8 mouse cellular contexts compared by ENCODE assay signal in genomic region chr7:98177071-98177485, GRCm38 (mm10). TPM values are rescaled to one million over a fixed set of nuclear protein-coding genes. Genes with fewer than 3 reads are reported as not detected.
DNase-seq lines count a peak whose midpoint lies in the region; ATAC-seq and TF ChIP-seq lines count a peak whose summit lies in the region.

No protein-coding gene starts in this region.

- no peak for ATAC-seq in intestine, postnatal 0 days
- ATAC-seq in neural tube, embryonic 15.5 days (ENCODE audit: low FRiP score) = peak; percentile 1; the same call in 1 of the 2 replicates
- ATAC-seq in granulocyte monocyte progenitor cell, adult 5-6 weeks (replicated peaks; ENCODE audit: poor library complexity, severe bottlenecking) = no peak
- ATAC-seq in activated CD4-positive, CD25-positive, alpha-beta regulatory T cell, adult 4 months = no peak

- peak overlapping the region; percentile 85 for H3K4me3 ChIP-seq in erythroblast, embryonic 14.5 days (replicated peaks)
- peak overlapping the region; percentile 81; the same call in 1 of the 2 replicates for H3K4me3 ChIP-seq in intestine, postnatal 0 days (ENCODE audit: low read depth, low read length)
- H3K4me3 ChIP-seq in neural tube, embryonic 15.5 days (replicated peaks) = peak overlapping the region; percentile 96

- TF ChIP-seq CTCF in intestine, postnatal 0 days (IDR thresholded peaks at IDR 0.05; ENCODE audit: low read depth) = no peak

- peaks cover 77% of the 10 kb centered on the region for H3K4me1 ChIP-seq in erythroblast, embryonic 14.5 days (ENCODE audit: control insufficient read depth)
- H3K4me1 ChIP-seq in intestine, postnatal 0 days (replicated peaks; ENCODE audit: control insufficient read depth, insufficient read depth, low read length) = peaks cover 7% of the 10 kb centered on the region; the same call in 1 of the 2 replicates
- H3K4me1 ChIP-seq in neural tube, embryonic 15.5 days = peaks cover 38% of the 10 kb centered on the region

- WGBS in intestine, postnatal 0 days = 26% methylated on average over 2 of the region's 2 CpGs
- 58% methylated on average over 2 of the region's 2 CpGs for WGBS in neural tube, embryonic 15.5 days

- peak; percentile 10 for DNase-seq in kidney, postnatal 10 days
- no peak for DNase-seq in kidney, adult 9 months
- DNase-seq in gastrocnemius, postnatal 25 days = no peak

- peak overlapping the region; percentile 81 for H3K4me2 ChIP-seq in intestine, postnatal 0 days (replicated peaks; ENCODE audit: low read depth)
- peak overlapping the region; percentile 74 for H3K4me2 ChIP-seq in neural tube, embryonic 15.5 days

- H3K36me3 ChIP-seq in erythroblast, embryonic 14.5 days (ENCODE audit: control insufficient read depth) = peaks cover 41% of the 10 kb centered on the region
- H3K36me3 ChIP-seq in intestine, postnatal 0 days (ENCODE audit: control insufficient read depth, insufficient read depth) = no peaks in the 10 kb centered on the region
- no peaks in the 10 kb centered on the region for H3K36me3 ChIP-seq in neural tube, embryonic 15.5 days

- no peak overlapping the region for H3K27ac ChIP-seq in intestine, postnatal 0 days (ENCODE audit: low read depth, low read length)
- H3K27ac ChIP-seq in neural tube, embryonic 15.5 days (replicated peaks) = no peak overlapping the region

- H3K9me3 ChIP-seq in erythroblast, embryonic 14.5 days (ENCODE audit: control insufficient read depth, low read length) = no peaks in the 10 kb centered on the region
- H3K9me3 ChIP-seq in intestine, postnatal 0 days (ENCODE audit: control insufficient read depth) = no peaks in the 10 kb centered on the region
- H3K9me3 ChIP-seq in neural tube, embryonic 15.5 days (replicated peaks) = no peaks in the 10 kb centered on the region

- 0 out of 2 replicates have a peak overlapping the region, but pooled peaks have one; percentile 59 for H3K9ac ChIP-seq in intestine, postnatal 0 days (ENCODE audit: low read depth, low read length)
- H3K9ac ChIP-seq in neural tube, embryonic 15.5 days (replicated peaks) = peak overlapping the region; percentile 89

- H3K27me3 ChIP-seq in erythroblast, embryonic 14.5 days (ENCODE audit: control insufficient read depth) = no peaks in the 10 kb centered on the region
- H3K27me3 ChIP-seq in intestine, postnatal 0 days (replicated peaks; ENCODE audit: control insufficient read depth, insufficient read depth, low read length) = no peaks in the 10 kb centered on the region
- H3K27me3 ChIP-seq in neural tube, embryonic 15.5 days (replicated peaks) = no peaks in the 10 kb centered on the region

RNA-seq across cellular contexts. Expression of gene Capn5, which starts 1.0 kb away (rescaled TPM):
- 6.8 and 7.1 TPM in 2 replicates for polyA plus RNA-seq in erythroblast, embryonic 14.5 days (2012)
- 3.3 and 3.4 TPM in 2 replicates for polyA plus RNA-seq in intestine, postnatal 0 days (2015; fragmentation: Nextera tagmentation; extraction: Ambion mirVana)
- 23.6 and 29.4 TPM in 2 replicates for polyA plus RNA-seq in neural tube, embryonic 15.5 days (2015; fragmentation: Nextera tagmentation; extraction: Ambion mirVana)
- total RNA-seq in granulocyte monocyte progenitor cell, adult 5-6 weeks (2014; fragmentation: Nextera tagmentation) = 3.2 and 5.2 TPM in 2 replicates
- 1.2 and 1.3 TPM in 2 replicates for total RNA-seq in granulocyte monocyte progenitor cell, adult 5-6 weeks (2017)
- polyA plus RNA-seq in activated CD4-positive, CD25-positive, alpha-beta regulatory T cell, adult 4 months (2017; shearing (Covaris generic)) = 1 to 10 TPM in 1 of 2 experiments, under 1 TPM in 1; 0.79 to 2.1 TPM
- total RNA-seq in gastrocnemius, postnatal 25 days (2021) = 1 to 10 TPM; 1.6 to 2.4 TPM

RNA-seq across cellular contexts. Expression of gene B3gnt6, which starts 22.2 kb away (rescaled TPM):
- 0.02 TPM in 1 of 2 replicates, not detected in the other for polyA plus RNA-seq in erythroblast, embryonic 14.5 days (2012)
- polyA plus RNA-seq in intestine, postnatal 0 days (2015; fragmentation: Nextera tagmentation; extraction: Ambion mirVana) = 0.08 and 0.21 TPM in 2 replicates
- 0.49 and 0.77 TPM in 2 replicates for polyA plus RNA-seq in neural tube, embryonic 15.5 days (2015; fragmentation: Nextera tagmentation; extraction: Ambion mirVana)
- 0.58 TPM in 1 of 2 replicates, not detected in the other for total RNA-seq in granulocyte monocyte progenitor cell, adult 5-6 weeks (2014; fragmentation: Nextera tagmentation)
- total RNA-seq in granulocyte monocyte progenitor cell, adult 5-6 weeks (2017) = not detected in 2 replicates
- polyA plus RNA-seq in activated CD4-positive, CD25-positive, alpha-beta regulatory T cell, adult 4 months (2017; shearing (Covaris generic)) = not detected
- not detected for total RNA-seq in gastrocnemius, postnatal 25 days (2021)

RNA-seq across cellular contexts. Expression of gene Omp, which starts 31.8 kb away (rescaled TPM):
- 0.37 and 0.42 TPM in 2 replicates for polyA plus RNA-seq in erythroblast, embryonic 14.5 days (2012)
- polyA plus RNA-seq in intestine, postnatal 0 days (2015; fragmentation: Nextera tagmentation; extraction: Ambion mirVana) = 0.10 and 0.26 TPM in 2 replicates
- polyA plus RNA-seq in neural tube, embryonic 15.5 days (2015; fragmentation: Nextera tagmentation; extraction: Ambion mirVana) = 0.81 and 0.91 TPM in 2 replicates
- 0.32 and 0.64 TPM in 2 replicates for total RNA-seq in granulocyte monocyte progenitor cell, adult 5-6 weeks (2014; fragmentation: Nextera tagmentation)
- total RNA-seq in granulocyte monocyte progenitor cell, adult 5-6 weeks (2017) = 0.31 TPM in 1 of 2 replicates, not detected in the other
- not detected for polyA plus RNA-seq in activated CD4-positive, CD25-positive, alpha-beta regulatory T cell, adult 4 months (2017; shearing (Covaris generic))
- under 1 TPM in 1 of 2 experiments, not detected in 1; 0.11 TPM for total RNA-seq in gastrocnemius, postnatal 25 days (2021)

RNA-seq across cellular contexts. Expression of gene Myo7a, which starts 57.8 kb away (rescaled TPM):
- polyA plus RNA-seq in erythroblast, embryonic 14.5 days (2012) = 0.01 and 0.11 TPM in 2 replicates
- polyA plus RNA-seq in intestine, postnatal 0 days (2015; fragmentation: Nextera tagmentation; extraction: Ambion mirVana) = 24.0 and 25.0 TPM in 2 replicates
- 14.4 and 16.0 TPM in 2 replicates for polyA plus RNA-seq in neural tube, embryonic 15.5 days (2015; fragmentation: Nextera tagmentation; extraction: Ambion mirVana)
- total RNA-seq in granulocyte monocyte progenitor cell, adult 5-6 weeks (2014; fragmentation: Nextera tagmentation) = 34.8 and 43.7 TPM in 2 replicates
- total RNA-seq in granulocyte monocyte progenitor cell, adult 5-6 weeks (2017) = 22.0 and 26.2 TPM in 2 replicates
- 1 to 10 TPM; 1.1 to 1.6 TPM for polyA plus RNA-seq in activated CD4-positive, CD25-positive, alpha-beta regulatory T cell, adult 4 months (2017; shearing (Covaris generic))
- total RNA-seq in gastrocnemius, postnatal 25 days (2021) = 1 to 10 TPM; 2.8 to 3.5 TPM
